Mouse (Mus musculus): ENCODE results near the gene Hagh.

The Hagh gene

DNA sequence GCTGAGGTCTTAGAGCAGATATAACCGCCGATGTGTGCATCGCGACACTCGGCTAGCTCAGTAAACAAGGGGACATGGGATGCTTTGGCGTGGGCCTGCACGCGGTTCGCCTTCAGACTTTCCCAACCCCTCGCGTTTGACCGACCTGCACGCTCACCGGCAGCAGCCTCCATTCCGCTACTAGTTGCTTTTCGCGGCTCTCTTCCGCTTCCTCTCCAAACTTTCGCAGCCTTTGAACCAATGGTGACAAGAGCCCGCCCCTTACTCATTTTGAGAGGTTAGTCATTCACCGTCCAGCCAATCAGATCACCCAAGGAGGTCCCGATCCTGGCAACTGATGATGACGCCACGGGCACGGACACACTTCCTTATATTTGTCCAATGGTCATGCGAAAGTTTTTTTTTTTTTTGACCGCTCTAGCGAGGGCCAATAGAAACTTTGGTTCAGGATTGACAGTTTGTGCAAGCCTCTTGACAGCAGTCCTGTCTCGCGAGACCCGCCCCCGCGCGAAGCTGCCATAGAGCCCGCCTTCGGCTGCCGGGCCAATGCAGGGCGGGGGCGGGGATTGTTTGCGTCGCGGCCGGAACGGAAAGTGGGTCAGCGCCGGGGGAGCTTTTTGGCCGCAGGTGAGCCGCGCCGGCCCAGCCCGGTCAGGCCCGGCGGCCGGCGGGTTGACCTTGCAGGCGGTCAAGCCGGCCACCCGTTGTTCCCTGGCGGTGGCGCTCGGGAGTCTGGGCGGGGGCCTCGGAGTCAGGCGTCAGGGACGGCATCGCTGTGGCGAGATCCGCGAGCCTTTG, 46.4 kb downstream of the Hagh start, which contains the start of the genes Nubp2 and Spsb3:
TSS of gene Nubp2 (minus strand) at position 216 of the 798 bp plus-strand sequence.
TSS of gene Spsb3 (plus strand) at position 510 of the 798 bp plus-strand sequence.
- peak; percentile 96 for DNase-seq (ENCODE audit: extremely low spot score)

DNA sequence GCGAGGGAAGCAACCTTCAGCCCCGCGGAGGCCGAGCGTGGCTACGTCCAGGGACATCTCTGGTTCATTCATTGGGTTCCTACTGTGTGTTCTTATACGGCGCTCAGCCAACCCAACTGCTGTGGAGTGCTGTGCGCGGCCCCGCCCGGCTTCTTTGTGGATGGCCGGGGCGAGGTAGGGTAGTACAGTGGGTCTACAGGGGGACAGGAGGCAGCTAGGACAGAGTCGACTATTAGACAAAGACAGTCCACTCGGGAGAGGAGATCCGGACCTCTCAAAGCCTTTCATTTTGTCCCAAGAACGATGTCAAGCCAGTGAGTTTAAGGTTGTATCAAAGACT, 47.0 kb downstream of the Hagh start:
- no peak for DNase-seq (ENCODE audit: extremely low spot score)

DNA sequence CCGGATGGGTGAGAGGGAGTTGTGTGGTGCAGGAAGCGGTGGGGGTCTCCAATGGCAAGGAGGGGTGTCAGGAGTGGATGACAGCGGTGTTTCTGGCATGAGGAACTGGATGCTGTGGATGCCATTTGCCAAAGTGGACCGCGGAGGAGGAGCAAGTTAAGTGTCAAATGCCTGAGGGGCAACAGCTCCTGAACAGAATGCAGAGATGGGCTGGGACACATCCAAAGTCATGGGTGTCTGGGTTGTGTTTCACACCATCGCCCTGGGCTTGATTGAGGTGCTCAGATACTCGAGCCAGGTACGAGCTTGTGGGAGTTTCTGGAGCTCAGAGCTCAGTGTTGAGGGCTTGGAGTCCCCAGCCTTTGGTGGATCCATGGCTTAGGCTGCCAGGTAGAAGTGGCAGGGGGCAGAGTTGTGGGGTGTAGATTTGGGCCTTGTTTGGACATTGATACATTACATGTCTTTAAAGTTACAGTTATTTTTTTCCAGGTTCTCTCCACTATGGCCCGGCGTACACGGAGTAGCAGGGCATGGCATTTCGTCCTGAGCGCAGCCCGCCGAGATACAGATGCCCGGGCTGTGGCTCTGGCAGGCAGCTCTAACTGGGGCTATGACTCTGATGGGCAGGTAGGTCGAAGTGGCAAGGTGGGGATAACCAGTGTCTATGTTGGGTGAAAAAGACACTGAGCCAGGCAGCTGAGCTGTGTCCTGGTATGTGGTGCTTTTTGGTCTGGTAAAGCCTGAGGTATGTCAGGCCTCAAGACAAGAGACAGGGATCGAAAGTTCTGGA, 47.5 kb downstream of the Hagh start:
- DNase-seq (ENCODE audit: extremely low spot score): no peak

DNA sequence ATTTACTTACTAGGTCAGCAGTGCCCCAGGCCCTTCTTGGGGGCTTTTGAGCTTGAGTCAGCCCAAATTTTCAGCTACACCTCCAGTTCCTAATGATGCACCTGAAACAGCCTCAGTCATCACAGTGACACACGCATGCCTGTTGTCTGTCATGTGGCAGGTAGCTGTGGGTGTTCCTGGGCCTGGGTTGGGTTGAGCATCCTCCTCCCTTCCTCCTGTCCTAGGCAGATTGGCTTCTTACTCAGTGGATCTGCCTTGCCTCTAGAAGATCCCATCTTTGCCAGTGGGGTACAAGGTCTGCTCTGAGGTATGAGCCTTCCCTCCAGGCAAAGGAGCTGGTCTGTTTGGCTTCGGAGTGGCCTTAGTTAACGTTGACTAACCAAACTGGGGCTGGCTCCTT, 48.9 kb downstream of the Hagh start:
- no peak for DNase-seq (ENCODE audit: extremely low spot score)

DNA sequence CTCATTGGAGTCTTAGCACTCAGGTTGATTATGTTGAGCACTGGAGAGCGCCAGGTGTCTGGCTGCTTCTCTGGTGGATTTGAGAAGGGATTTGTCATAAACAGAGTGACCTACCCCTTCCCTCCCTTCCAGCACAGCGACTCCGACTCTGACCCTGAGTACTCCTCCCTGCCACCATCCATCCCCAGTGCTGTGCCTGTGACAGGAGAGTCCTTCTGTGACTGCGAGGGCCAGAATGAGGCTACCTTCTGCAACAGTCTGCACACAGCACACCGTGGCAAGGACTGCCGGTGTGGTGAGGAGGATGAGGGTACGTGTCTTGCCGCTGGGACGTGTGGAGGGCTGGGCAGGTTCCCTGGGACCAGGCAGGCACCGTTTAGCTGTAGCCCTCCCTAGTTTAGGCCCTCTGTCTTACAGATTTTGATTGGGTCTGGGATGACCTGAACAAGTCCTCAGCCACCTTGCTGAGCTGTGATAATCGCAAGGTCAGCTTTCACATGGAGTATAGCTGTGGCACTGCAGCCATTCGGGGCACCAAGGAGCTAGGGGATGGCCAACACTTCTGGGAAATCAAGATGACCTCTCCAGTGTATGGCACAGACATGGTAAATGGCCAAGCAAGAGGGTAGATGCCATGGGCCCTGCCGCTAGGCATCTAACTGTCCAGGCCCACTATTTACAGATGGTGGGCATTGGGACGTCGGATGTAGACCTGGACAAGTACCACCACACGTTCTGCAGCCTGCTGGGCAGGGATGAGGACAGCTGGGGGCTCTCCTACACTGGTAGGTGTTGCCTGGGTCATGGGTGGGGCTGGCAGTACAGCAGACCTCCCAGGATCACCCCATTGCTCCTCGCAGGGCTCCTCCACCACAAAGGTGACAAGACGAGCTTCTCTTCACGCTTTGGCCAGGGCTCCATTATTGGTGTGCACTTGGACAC, 50.5 kb downstream of the Hagh start:
- DNase-seq (ENCODE audit: extremely low spot score): no peak

DNA sequence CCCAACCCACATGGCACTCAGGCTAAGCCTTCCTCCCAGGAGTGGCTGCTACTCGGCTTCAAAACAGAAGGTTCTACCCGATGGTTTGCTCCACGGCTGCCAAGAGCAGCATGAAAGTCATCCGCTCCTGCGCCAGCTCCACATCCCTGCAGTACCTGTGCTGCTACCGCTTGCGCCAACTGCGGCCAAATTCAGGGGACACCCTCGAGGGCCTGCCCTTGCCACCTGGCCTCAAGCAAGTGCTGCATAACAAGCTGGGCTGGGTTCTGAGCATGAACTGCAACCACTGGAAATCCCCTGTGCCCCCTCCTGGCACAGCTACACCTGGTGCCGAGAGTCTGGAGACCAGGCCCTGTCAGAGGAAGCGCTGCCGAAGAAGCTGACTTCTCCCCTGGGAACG, 51.4 kb downstream of the Hagh start:
- no peak for DNase-seq (ENCODE audit: extremely low spot score)

DNA sequence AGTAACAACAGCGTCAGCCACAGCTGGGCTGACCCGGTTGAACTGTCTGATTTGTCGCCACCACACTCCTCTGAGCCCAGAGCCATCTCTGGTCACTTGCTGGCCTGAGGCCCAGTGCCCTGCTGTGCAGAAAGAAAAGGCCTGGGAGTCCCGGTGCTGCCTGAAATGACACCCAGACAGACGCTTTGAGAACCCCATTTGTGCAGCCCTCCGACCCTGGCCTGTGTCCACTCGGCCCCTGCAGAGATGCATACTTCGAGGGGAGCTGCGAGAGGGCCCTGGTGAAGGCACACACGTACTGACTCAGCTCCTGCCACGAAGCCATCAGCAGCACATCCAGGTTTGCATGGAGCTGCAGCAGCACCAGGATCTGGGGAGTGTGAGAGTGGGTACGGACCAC, 52.8 kb downstream of the Hagh start:
- no peak for DNase-seq (ENCODE audit: extremely low spot score)

DNA sequence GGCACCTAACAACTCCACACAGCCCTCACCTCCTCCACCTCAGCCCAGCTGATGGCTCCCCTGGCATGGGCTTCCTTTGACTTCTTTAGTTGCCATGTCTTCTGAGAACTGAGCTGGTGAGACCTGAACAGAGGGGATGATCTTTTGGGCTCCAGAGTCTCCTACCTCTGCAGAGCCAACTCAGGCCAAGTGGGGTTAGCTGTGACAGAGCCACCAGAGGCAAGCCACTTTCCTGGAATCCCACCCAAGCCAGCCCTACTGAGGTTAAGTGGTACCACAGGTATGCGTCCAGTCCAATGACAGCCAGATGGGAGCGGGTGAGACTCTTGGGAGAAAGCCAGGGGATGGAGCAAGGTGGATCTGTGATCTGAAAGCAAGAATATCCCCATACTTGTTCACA, 53.3 kb downstream of the Hagh start:
- no peak for DNase-seq (ENCODE audit: extremely low spot score)

DNA sequence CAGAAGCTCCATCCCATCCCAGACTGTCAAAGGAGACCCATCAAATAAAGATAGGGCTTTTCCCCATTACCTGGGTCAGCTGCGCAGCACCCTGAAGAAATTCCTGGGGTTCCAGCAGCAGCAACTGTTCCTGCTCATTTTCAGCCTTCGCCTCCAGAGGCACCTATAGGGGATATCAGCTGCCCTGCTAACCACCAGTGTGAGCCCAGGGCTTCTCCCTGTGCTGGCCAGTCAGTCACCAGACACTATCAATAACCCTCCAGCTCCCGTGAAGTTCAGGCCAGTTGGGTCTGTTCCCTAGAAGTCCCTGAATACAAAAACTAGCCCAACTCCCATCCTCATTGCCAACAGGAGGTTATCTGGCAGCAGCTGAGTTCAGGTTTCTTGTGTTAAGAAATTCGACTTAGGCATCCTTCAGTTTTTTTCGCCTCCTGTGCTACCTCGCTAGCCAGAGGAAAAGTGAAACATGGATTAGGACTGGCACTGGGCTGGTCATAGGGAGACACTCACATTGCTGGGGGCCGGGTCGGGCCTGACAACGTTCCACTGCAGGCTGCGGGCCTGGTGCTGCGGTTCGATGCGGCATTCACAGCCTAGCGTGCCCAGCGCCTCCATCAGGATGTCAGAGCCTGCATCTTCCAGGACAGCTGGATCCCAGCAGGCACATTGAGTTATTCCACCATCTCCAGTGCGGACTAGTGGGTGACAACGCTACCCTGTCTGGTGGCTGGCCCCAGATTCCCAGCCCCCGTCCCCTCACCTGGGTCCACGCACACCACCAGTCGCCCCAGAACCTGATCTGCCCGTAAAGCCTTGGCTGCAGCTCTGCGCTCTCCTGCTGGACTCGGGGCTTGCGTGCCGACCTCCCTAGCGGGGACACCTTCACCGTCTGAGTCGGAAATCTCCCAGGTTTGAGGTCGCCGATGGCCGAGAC, 54.4 kb downstream of the Hagh start:
- no peak for DNase-seq (ENCODE audit: extremely low spot score)

DNA sequence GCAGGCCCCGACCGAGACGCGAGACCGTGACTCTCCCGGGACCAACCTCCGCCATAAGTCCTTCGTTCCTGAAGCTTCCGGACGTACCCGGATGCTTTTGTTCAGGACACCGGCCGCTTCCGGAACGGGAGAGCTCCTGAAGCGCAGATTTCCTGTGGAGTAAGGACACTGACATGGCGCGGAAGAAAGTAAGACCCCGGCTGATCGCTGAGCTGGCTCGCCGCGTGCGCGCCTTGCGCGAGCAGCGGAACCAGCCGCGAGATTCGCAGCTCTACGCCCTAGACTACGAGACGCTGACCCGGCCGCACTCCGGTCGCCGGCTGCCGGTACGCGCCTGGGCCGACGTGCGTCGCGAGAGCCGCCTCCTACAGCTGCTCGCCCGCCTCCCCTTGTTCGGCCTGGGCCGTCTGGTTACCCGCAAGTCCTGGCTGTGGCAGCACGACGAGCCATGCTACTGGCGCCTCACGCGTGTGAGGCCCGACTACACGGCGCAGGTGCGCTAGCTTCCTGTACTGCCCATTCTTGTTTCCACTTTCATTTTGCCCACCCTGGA, 55.1 kb downstream of the Hagh start, which contains the start of the genes Eme2 and Mrps34:
TSS of gene Eme2 (minus strand) at position 93 of the 553 bp plus-strand sequence.
TSS of gene Mrps34 (plus strand) at position 122 of the 553 bp plus-strand sequence.
- peak; percentile 85 for DNase-seq (ENCODE audit: extremely low spot score)

DNA sequence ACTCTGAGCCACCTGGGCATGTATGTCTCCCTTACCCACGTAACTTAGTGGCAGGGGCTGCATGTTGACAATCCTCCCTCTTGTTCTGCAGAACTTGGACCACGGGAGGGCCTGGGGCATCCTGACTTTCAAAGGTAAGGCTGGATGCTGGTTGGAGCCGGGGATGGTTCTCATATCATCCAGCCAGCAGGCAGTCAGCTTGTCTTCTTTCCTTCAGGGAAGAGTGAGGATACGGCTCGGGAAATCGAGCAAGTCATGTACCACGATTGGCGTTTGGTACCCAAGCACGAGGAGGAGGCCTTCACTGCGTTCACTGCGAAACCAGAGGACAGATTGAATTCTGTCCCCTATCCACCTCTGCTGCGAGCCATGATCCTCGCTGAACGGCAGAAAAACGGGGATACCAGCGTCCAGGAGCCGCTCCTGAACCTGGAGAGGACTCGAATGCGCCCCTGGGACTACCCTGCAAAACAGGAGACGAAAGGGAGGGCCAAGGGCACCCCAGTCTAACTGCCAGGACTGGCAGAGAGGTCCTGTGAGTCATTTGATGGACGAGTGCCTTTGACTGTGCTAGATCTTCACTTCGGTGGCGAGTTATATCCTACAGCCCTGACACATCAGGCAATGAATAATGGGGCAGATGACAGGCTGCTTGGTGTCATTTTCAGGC, 55.8 kb downstream of the Hagh start:
- DNase-seq (ENCODE audit: extremely low spot score): no peak

DNA sequence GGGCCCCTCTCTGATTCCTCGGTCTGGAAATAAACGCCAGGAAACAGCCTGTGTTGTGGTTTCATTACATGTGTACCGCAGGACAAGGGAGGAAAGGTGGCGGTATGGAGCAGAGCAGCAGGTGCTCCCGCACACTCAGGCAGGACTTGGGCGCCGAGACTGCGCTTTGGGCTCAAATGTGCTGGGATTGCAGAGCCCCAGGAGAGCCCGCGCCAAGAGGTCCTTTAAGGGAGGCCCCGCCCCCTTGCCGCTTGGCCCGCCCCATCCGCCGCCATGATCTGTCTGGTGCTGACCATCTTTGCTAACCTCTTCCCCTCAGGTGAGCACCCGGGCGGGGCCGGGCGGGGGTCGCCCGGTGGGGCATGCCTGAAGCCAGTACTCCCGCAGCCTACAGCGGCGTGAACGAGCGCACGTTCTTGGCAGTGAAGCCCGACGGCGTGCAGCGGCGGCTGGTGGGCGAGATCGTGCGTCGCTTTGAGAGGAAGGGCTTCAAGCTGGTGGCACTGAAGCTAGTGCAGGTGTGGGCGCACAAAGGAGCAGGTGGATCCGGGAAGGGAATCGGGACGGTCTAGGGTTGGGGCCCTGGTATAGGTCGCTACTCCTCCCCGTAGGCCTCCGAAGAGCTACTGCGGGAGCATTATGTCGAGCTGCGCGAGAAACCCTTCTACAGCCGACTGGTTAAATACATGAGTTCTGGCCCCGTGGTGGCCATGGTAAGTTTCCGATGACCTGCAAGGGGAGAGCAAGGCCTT, 56.5 kb downstream of the Hagh start, which contains the start of gene Nme3:
TSS of gene Nme3 (plus strand) at position 260 of the 752 bp plus-strand sequence.
- DNase-seq (ENCODE audit: extremely low spot score): peak; percentile 85

DNA sequence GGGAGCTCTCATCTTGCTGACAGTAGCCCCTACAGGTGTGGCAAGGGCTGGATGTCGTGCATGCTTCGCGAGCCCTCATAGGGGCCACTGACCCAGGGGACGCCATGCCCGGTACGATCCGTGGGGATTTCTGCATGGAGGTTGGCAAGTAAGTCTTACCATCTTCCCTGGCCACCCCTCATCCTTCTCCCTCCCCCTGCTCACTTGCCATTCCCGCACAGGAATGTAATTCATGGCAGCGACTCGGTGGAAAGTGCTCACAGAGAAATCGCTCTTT, 57.0 kb downstream of the Hagh start:
- no peak for DNase-seq (ENCODE audit: extremely low spot score)

DNA sequence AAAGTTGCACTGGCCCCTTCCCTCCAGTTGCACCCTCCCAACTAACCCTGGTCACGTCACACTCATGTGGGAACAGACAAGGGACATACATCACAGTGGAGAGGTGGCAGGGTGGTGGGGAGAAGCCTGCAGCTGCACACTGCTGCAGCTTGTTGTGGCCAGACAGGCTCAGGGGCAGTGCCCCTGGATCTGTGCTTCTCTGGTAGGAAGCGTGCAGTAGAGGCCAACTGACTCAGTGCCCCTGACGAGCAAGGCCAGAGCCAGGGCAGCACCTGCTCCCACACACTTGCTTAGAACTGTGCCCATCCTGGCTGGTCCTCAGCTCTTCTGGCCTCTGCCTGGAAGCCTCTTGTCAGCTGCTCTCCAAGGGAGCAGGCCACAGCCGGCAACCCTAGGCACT, 57.7 kb downstream of the Hagh start:
- no peak for DNase-seq (ENCODE audit: extremely low spot score)

DNA sequence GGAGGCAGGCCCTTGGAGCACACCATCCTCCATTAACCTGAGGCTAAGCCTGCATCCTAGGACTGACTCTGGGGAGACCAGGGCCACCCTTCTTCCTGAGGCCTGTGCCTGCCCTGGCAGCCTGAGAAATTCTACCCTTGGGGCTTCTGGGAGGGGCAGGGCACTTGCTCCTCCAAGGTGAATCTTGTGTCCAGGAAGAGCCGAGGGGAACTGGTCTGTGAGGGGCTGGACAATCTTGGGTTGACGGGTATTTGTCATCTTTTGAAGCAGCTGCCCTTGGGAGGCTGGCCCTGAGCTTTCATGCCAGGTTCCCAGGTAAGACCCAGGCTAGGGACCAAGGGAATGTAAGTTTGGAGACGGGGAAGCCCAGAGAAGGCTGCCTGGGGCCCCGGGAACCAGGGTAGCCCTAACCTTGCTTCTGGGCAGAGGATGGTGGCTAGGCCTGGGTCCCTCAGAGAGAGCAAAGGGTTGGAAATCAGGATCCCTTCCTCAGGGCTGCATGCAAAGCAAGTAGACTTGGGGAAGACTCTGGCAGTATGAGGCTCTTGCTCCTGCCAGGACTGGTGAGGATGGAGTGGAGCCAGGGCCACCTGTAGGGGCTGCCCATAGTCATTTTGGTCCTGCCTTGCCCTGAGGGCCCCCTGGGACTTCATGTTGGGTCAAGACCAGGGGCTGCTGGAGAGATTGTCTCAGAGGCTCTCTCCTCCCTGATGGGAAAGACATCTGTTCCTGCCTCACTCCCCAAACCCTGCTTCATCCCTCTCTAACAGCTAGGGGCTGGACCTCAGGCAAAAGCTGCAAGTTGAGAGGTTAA, 58.3 kb downstream of the Hagh start:
- no peak for DNase-seq (ENCODE audit: extremely low spot score)

DNA sequence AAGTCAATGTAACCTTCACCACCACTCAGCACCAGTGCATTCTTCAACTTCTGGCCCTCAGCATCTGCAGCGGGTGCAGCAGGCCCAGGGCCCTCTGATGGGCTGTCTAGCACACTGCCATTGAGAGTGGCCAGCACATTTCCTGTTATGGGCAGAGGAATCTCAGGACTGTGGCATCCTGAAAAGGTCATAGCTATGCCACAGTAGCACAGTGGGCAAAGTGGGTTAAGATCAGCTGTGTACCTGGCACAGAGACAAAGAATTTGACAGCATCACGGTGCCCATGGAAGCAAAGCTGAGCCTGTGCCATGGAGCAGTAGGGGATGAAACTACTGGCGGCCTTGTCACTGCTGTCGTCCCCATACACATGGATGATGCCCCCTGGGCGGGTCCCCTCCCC, 59.2 kb downstream of the Hagh start:
- no peak for DNase-seq (ENCODE audit: extremely low spot score)

DNA sequence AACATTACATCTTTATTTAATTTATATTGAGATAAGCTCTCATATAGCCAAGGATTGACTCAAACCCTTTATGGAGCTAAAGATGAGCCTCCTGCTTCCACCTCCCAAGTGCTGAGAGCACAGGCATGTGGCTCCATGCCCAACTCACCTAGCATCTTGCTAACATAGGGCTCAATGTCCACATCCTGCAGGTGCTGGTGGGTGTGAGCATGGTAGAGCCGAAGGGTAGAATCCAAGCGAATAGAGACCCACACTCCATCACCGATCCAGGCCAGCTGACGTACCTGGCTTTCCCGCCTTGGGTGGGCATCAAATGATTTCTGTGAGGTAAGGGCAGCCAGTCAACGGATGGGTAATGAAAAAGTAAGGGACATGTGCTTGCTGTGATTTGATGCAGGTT, 60.1 kb downstream of the Hagh start:
- DNase-seq (ENCODE audit: extremely low spot score): no peak

DNA sequence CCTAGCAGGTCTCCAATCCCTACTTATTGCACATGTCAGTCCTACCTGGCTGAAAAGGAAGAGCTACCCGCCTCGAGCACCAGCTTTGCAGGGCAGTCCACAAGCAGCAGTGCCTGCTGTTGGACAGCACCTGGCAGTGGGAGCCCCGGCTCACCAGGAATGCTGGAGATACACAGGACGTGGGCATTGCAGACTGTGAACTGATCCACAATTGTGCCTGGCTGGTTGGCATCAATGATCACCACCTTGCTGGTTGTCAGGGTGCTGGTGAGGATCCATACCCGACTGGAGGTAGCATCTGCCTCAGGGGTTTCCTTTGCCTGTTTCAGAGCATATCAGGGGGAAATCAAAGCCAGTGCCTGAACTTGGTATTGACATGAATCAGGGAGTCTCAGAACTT, 62.2 kb downstream of the Hagh start:
- DNase-seq (ENCODE audit: extremely low spot score): no peak
